Mouse (Mus musculus) B cell, adult 67 days (primary cell): Measurements from ENCODE around the gene Tlr8. TPM values are rescaled to one million over a fixed set of nuclear protein-coding genes. Genes with fewer than 3 reads are reported as not detected.

Experiments
- total RNA-seq, 2 experiments: library from RNA; stranded (reverse); gene quantifications; 4 replicates each; pipeline ENCODE4 v1.2.4; 2023

The Tlr8 gene
- under 1 TPM in 1 of 2 experiments, not detected in 1; 0.38 TPM for total RNA-seq

GRCm38 (mm10) chrX:167264086-167264485, at the start of gene Tlr8:
Gene Tlr8 (minus strand): TSS chrX:167264329.

GRCm38 (mm10) chrX:167208978-167209754, 55.0 kb downstream of the Tlr8 start, which contains the start of gene Tmsb4x:
Gene Tmsb4x (minus strand): TSS chrX:167209315.

Other genes with a start within 250 kb of the Tlr8 start
- gene Tmsb4x, start 55.0 kb downstream of the Tlr8 start, total RNA-seq = 1,000 to 10,000 TPM; 3,333 to 3,604 TPM
- gene Tlr7, start 66.2 kb upstream of the Tlr8 start, total RNA-seq = 10 to 100 TPM; 20.5 to 51.5 TPM
- 10 to 100 TPM; 48.5 to 49.5 TPM for gene Prps2, start 118.4 kb upstream of the Tlr8 start, total RNA-seq